Mouse (Mus musculus) testis, adult 2 months (tissue): ENCODE measurements around the gene Rsad2.

Experiments
- CTCF ChIP-seq: fragments of 200-500 bp; IDR thresholded peaks from 2 replicates; pipeline ENCODE4 v1.5.1; 2012; ENCODE audit warnings: low read depth, mild to moderate bottlenecking, inconsistent platforms, low read length, moderate library complexity; ENCODE audit not compliant: control insufficient read depth, insufficient read depth, insufficient replicate concordance
- POLR2A ChIP-seq: fragments of 200-500 bp; IDR thresholded peaks from 2 replicates; pipeline ENCODE4 v1.6.1; 2012; ENCODE audit warnings: low read depth, mild to moderate bottlenecking, inconsistent platforms, low read length, moderate library complexity; ENCODE audit not compliant: control insufficient read depth

GRCm38 (mm10) chr12:26410443-26410842 is 45.8 kb downstream of the Rsad2 start:
- TF ChIP-seq POLR2A (no peak), CTCF (no peak)
